24 mouse cellular contexts compared by ENCODE assay signal in genomic region chr16:26316281-26316680, GRCm38 (mm10). TPM values are rescaled to one million over a fixed set of nuclear protein-coding genes. Genes with fewer than 3 reads are reported as not detected.
DNase-seq lines count a peak whose midpoint lies in the region; ATAC-seq lines count a peak whose summit lies in the region.
"Had no signal": no experiment of that assay in that cellular context is flagged by ENCODE, and none has a peak within 500 bp of the region (broad histone marks: within the 10 kb centered on the region; RNA-seq: fewer than 3 reads in every experiment).

No protein-coding gene starts in this region.

- H3K4me2 ChIP-seq in midbrain, embryonic 14.5 days (ENCODE audit: low read length): no peak overlapping the region
- H3K4me2 ChIP-seq: hindbrain, embryonic 14.5 days; midbrain, embryonic 12.5 days had no signal

- ATAC-seq in midbrain, embryonic 14.5 days (ENCODE audit: low FRiP score, low TSS enrichment): no peak
- ATAC-seq: activated CD4-positive, CD25-positive, alpha-beta regulatory T cell, adult 4 months; forebrain, embryonic 16.5 days; inflammation-experienced regulatory T-cells, adult 6 months had no signal

- no peaks in the 10 kb centered on the region for H3K36me3 ChIP-seq in midbrain, embryonic 14.5 days (ENCODE audit: control insufficient read depth, insufficient read depth, low read length)
- H3K36me3 ChIP-seq: embryonic facial prominence, embryonic 10.5 days; forebrain, embryonic 10.5 days; midbrain, embryonic 12.5 days had no signal

- DNase-seq in adrenal gland, postnatal 10 days: peak; percentile 4
- DNase-seq in adrenal gland, adult 8-10 months: no peak
- peak; percentile 3 to 9 for DNase-seq in heart, postnatal 10 days
- DNase-seq in heart, adult 11 months: no peak
- DNase-seq in 3134 (ENCODE audit: extremely low read depth, insufficient read length, low spot score) (peak; percentile 20), adipocyte (ENCODE audit: low spot score) (peak; percentile 73)
- no peak for DNase-seq in midbrain, embryonic 14.5 days
- DNase-seq in gastrocnemius, adult 8-10 months (ENCODE audit: low spot score in 2 of 2): no peak
- DNase-seq: cerebellum, adult 11-12 months; cerebellum, postnatal 10 days; gastrocnemius, postnatal 14 days; heart, adult 2 months; heart, postnatal 4 days; kidney, adult 18-20 months; kidney, postnatal 4 days; liver; right cerebral cortex, postnatal 14 days had no signal

- WGBS in midbrain, embryonic 14.5 days: 87% methylated on average over 7 of the region's 7 CpGs

- no peak overlapping the region for H3K9ac ChIP-seq in midbrain, embryonic 14.5 days (replicated peaks; ENCODE audit: low read length)
- H3K9ac ChIP-seq: hindbrain, embryonic 14.5 days; midbrain, embryonic 12.5 days had no signal

- no peak overlapping the region for H3K27ac ChIP-seq in midbrain, embryonic 14.5 days (replicated peaks; ENCODE audit: low read depth, low read length)
- H3K27ac ChIP-seq: embryonic facial prominence, embryonic 10.5 days; forebrain, embryonic 10.5 days; heart, adult 2 months; hindbrain, embryonic 14.5 days; midbrain, embryonic 12.5 days had no signal

- intact Hi-C loops in heart, postnatal 10 days (cut with DNase I): no loop called here

- no peaks in the 10 kb centered on the region for H3K9me3 ChIP-seq in midbrain, embryonic 14.5 days (ENCODE audit: control insufficient read depth, low read length)
- H3K9me3 ChIP-seq: embryonic facial prominence, embryonic 10.5 days; forebrain, embryonic 10.5 days; midbrain, embryonic 12.5 days had no signal

- H3K4me1 ChIP-seq in midbrain, embryonic 14.5 days (ENCODE audit: control insufficient read depth, insufficient read depth, low read length): no peaks in the 10 kb centered on the region
- H3K4me1 ChIP-seq: embryonic facial prominence, embryonic 10.5 days; forebrain, embryonic 10.5 days; midbrain, embryonic 12.5 days had no signal

- H3K27me3 ChIP-seq in midbrain, embryonic 14.5 days (ENCODE audit: control insufficient read depth, insufficient read depth, low read length): no peaks in the 10 kb centered on the region
- H3K27me3 ChIP-seq: midbrain, embryonic 12.5 days had no signal

- no peak overlapping the region for H3K4me3 ChIP-seq in midbrain, embryonic 14.5 days (replicated peaks; ENCODE audit: low read depth, low read length)
- H3K4me3 ChIP-seq: embryonic facial prominence, embryonic 10.5 days; forebrain, embryonic 10.5 days; heart, adult 2 months; midbrain, embryonic 12.5 days had no signal

RNA-seq across cellular contexts. Expression of gene Cldn1, which starts 55.4 kb away (rescaled TPM):
- 10 to 100 TPM; 21.3 to 32.7 TPM for total RNA-seq in adrenal gland, postnatal 10 days (2021)
- total RNA-seq in adrenal gland, adult 8-10 months (2022): 10 to 100 TPM; 10.3 to 12.0 (median 11.3) TPM
- under 1 TPM; 0.47 to 0.72 TPM for total RNA-seq in heart, postnatal 10 days (2021)
- polyA plus RNA-seq in midbrain, embryonic 14.5 days (2014; fragmentation: Nextera tagmentation; extraction: Ambion mirVana): 2.5 and 3.6 TPM in 2 replicates
- total RNA-seq in gastrocnemius, adult 8-10 months (2022): 1 to 10 TPM in 2 of 4 experiments, under 1 TPM in 2; 0.82 to 1.6 (median 1.1) TPM
- polyA plus RNA-seq: activated CD4-positive, CD25-positive, alpha-beta regulatory T cell, adult 4 months; inflammation-experienced regulatory T-cells, adult 6 months had no signal

Comparison
In these comparisons a context has a peak if more than half of its experiments do, and no peak if none do; other contexts are left out.
1. DNase-seq: peak in adrenal gland, postnatal 10 days (single experiment), heart, postnatal 10 days (2 of 2), 3134 (single experiment) and adipocyte (single experiment); none in adrenal gland, adult 8-10 months (single experiment), heart, adult 11 months (single experiment), midbrain, embryonic 14.5 days (single experiment) and gastrocnemius, adult 8-10 months (0 of 2).
2. RNA of gene Cldn1, which starts 55.4 kb away (total RNA-seq): 21.3 to 32.7 TPM in adrenal gland, postnatal 10 days and 10.3 to 12.0 TPM in adrenal gland, adult 8-10 months; 0.82 to 1.6 TPM in gastrocnemius, adult 8-10 months and 0.47 to 0.72 TPM in heart, postnatal 10 days; every median in the first group is over 4 times any median in the second.